ENCODE assay signal across 17 mouse cellular contexts in genomic region chr1:151359374-151359773, GRCm38 (mm10).
"Had no signal": no experiment of that assay in that cellular context is flagged by ENCODE, and none has a peak within 500 bp of the region (broad histone marks: within the 10 kb centered on the region; RNA-seq: fewer than 3 reads in every experiment).

No protein-coding gene starts in this region.

- DNase-seq: lung, adult 18-20 months; lung, embryonic 14.5 days; lung, postnatal 10 days; lung, postnatal 4 days; retina, postnatal 1 day; right cerebral cortex, postnatal 14 days; right cerebral cortex, postnatal 4 days; spleen, adult 18-20 months; thymus, adult 18-20 months; thymus, postnatal 14 days; thymus, postnatal 36 days had no signal

- H3K27me3 ChIP-seq: midbrain, embryonic 13.5 days; neural tube, embryonic 13.5 days; neural tube, embryonic 15.5 days had no signal

- H3K27ac ChIP-seq: midbrain, embryonic 10.5 days; midbrain, embryonic 13.5 days; neural tube, embryonic 13.5 days; neural tube, embryonic 15.5 days had no signal

- H3K4me3 ChIP-seq: midbrain, embryonic 10.5 days; midbrain, embryonic 13.5 days; myocyte; neural tube, embryonic 13.5 days; neural tube, embryonic 15.5 days had no signal

- H3K9ac ChIP-seq: lung, embryonic 14.5 days; midbrain, embryonic 13.5 days; neural tube, embryonic 13.5 days; neural tube, embryonic 15.5 days had no signal

- H3K4me2 ChIP-seq: lung, embryonic 14.5 days; midbrain, embryonic 13.5 days; neural tube, embryonic 13.5 days; neural tube, embryonic 15.5 days had no signal

- H3K9me3 ChIP-seq: midbrain, embryonic 10.5 days; midbrain, embryonic 13.5 days; neural tube, embryonic 13.5 days; neural tube, embryonic 15.5 days had no signal

- ATAC-seq: midbrain, embryonic 13.5 days; midbrain, embryonic 16.5 days had no signal

- H3K4me1 ChIP-seq: midbrain, embryonic 10.5 days; midbrain, embryonic 13.5 days; neural tube, embryonic 13.5 days; neural tube, embryonic 15.5 days had no signal
